Comparison of ENCODE assay signal across 25 mouse cellular contexts in genomic region chr8:109099671-109100070, GRCm38 (mm10).
"Had no signal": no experiment of that assay in that cellular context is flagged by ENCODE, and none has a peak within 500 bp of the region (broad histone marks: within the 10 kb centered on the region; RNA-seq: fewer than 3 reads in every experiment).

No protein-coding gene starts in this region.

- H3K4me2 ChIP-seq: heart, embryonic 12.5 days; hindbrain, embryonic 13.5 days; hindbrain, embryonic 15.5 days; limb, embryonic 12.5 days; liver, embryonic 11.5 days; liver, embryonic 13.5 days; liver, embryonic 15.5 days had no signal

- H3K4me1 ChIP-seq: hindbrain, embryonic 13.5 days; hindbrain, embryonic 15.5 days; liver, embryonic 13.5 days; liver, embryonic 15.5 days had no signal

- H3K9me3 ChIP-seq: heart, embryonic 10.5 days; heart, embryonic 12.5 days; hindbrain, embryonic 13.5 days; hindbrain, embryonic 15.5 days; limb, embryonic 10.5 days; limb, embryonic 12.5 days; liver, embryonic 13.5 days; liver, embryonic 15.5 days had no signal

- H3K4me3 ChIP-seq: gastrocnemius, adult 2 months; heart, embryonic 10.5 days; heart, embryonic 12.5 days; hindbrain, embryonic 13.5 days; hindbrain, embryonic 15.5 days; layer of hippocampus, adult 2 months; left cerebral cortex, adult 2 months; limb, embryonic 10.5 days; limb, embryonic 12.5 days; liver, embryonic 13.5 days; liver, embryonic 15.5 days had no signal

- H3K9ac ChIP-seq: heart, embryonic 12.5 days; hindbrain, embryonic 13.5 days; hindbrain, embryonic 15.5 days; limb, embryonic 12.5 days; liver, embryonic 13.5 days; liver, embryonic 15.5 days had no signal

- DNase-seq: gastrocnemius, adult 2 months; gastrocnemius, postnatal 10 days; gastrocnemius, postnatal 36 days; heart, adult 18-20 months; heart, postnatal 10 days; heart, postnatal 36 days; kidney, adult 18-20 months; kidney, adult 8-10 months; kidney, postnatal 10 days; kidney, postnatal 25 days; kidney, postnatal 4 days; liver; liver, embryonic 13.5 days had no signal

- H3K27me3 ChIP-seq: heart, embryonic 12.5 days; hindbrain, embryonic 13.5 days; hindbrain, embryonic 15.5 days; limb, embryonic 12.5 days; liver, embryonic 13.5 days; liver, embryonic 15.5 days had no signal

- H3K36me3 ChIP-seq: heart, embryonic 10.5 days; heart, embryonic 12.5 days; hindbrain, embryonic 13.5 days; hindbrain, embryonic 15.5 days; limb, embryonic 10.5 days; limb, embryonic 12.5 days; liver, embryonic 13.5 days; liver, embryonic 15.5 days had no signal

- ATAC-seq: hindbrain, postnatal 0 days; intestine, embryonic 16.5 days had no signal

- H3K27ac ChIP-seq: gastrocnemius, adult 2 months; heart, embryonic 10.5 days; hindbrain, embryonic 13.5 days; hindbrain, embryonic 15.5 days; hindbrain, postnatal 0 days; layer of hippocampus, adult 2 months; left cerebral cortex, adult 2 months; limb, embryonic 10.5 days; limb, embryonic 12.5 days; liver, embryonic 13.5 days; liver, embryonic 15.5 days had no signal
